Mouse (Mus musculus): ENCODE results near the gene Cxcr3. TPM values are rescaled to one million over a fixed set of nuclear protein-coding genes. Genes with fewer than 3 reads are reported as not detected.

Gene Cxcr3
- total RNA-seq (2021): not detected

- intact Hi-C loops (cut with DNase I): no loop called here
Observed at GRCm38 (mm10) chrX:101733828-101734319, at the start of gene Cxcr3. Gene Cxcr3, minus strand, starts transcription at chrX:101734269.

GRCm38 (mm10) chrX:101772035-101772434 is 38.0 kb upstream of the Cxcr3 start:
- intact Hi-C loops (cut with DNase I): loop anchor here (1.0 to 5.0 kb wide), 2 partner anchors 50 to 100 kb away; no protein-coding TSS in a partner anchor
- DNase-seq (ENCODE audit: low spot score in 2 of 2): peak; percentile 35 to 63

More at GRCm38 (mm10) chrX:101733828-101734319, at the start of gene Cxcr3:
- no peak for DNase-seq (ENCODE audit: low spot score in 2 of 2)

GRCm38 (mm10) chrX:101770307-101770706 is 36.2 kb upstream of the Cxcr3 start:
- intact Hi-C loops (cut with DNase I): loop anchor here (5.0 kb wide), 1 partner anchor 98 kb away; no protein-coding TSS in a partner anchor
- no peak for DNase-seq (ENCODE audit: low spot score in 2 of 2)

GRCm38 (mm10) chrX:101769478-101769877 is 35.4 kb upstream of the Cxcr3 start:
- intact Hi-C loops (cut with DNase I): no loop called here
- DNase-seq (ENCODE audit: low spot score in 2 of 2): no peak

GRCm38 (mm10) chrX:101767280-101767679 is 33.2 kb upstream of the Cxcr3 start:
- no peak for DNase-seq (ENCODE audit: low spot score in 2 of 2)
- intact Hi-C loops (cut with DNase I): no loop called here

GRCm38 (mm10) chrX:101765111-101765510 is 31.0 kb upstream of the Cxcr3 start:
- peak; percentile 35 to 82 for DNase-seq (ENCODE audit: low spot score in 2 of 2)
- intact Hi-C loops (cut with DNase I): no loop called here

GRCm38 (mm10) chrX:101764621-101765020 is 30.6 kb upstream of the Cxcr3 start:
- intact Hi-C loops (cut with DNase I): no loop called here
- DNase-seq (ENCODE audit: low spot score in 2 of 2): no peak

- DNase-seq (ENCODE audit: low spot score in 2 of 2): peak; percentile 23 to 65
- intact Hi-C loops (cut with DNase I): no loop called here
Observed at GRCm38 (mm10) chrX:101754478-101754877, 20.4 kb upstream of the Cxcr3 start.

GRCm38 (mm10) chrX:101750144-101750543 is 16.1 kb upstream of the Cxcr3 start:
- intact Hi-C loops (cut with DNase I): no loop called here

GRCm38 (mm10) chrX:101741064-101741433 is 7.0 kb upstream of the Cxcr3 start:
- DNase-seq (ENCODE audit: low spot score in 2 of 2): no peak

More at GRCm38 (mm10) chrX:101750144-101750543, 16.1 kb upstream of the Cxcr3 start:
- DNase-seq (ENCODE audit: low spot score in 2 of 2): no peak

GRCm38 (mm10) chrX:101740335-101741063 is 6.4 kb upstream of the Cxcr3 start:
- intact Hi-C loops (cut with DNase I): no loop called here
- peak; percentile 50 to 55 for DNase-seq (ENCODE audit: low spot score in 2 of 2)

More at GRCm38 (mm10) chrX:101741064-101741433, 7.0 kb upstream of the Cxcr3 start:
- intact Hi-C loops (cut with DNase I): no loop called here

- intact Hi-C loops (cut with DNase I): no loop called here
- DNase-seq (ENCODE audit: low spot score in 2 of 2): no peak
Observed at GRCm38 (mm10) chrX:101737201-101737600, 3.1 kb upstream of the Cxcr3 start.

GRCm38 (mm10) chrX:101734981-101735380 is 912 bp upstream of the Cxcr3 start:
- intact Hi-C loops (cut with DNase I): no loop called here
- no peak for DNase-seq (ENCODE audit: low spot score in 2 of 2)

GRCm38 (mm10) chrX:101733288-101733687 is 781 bp downstream of the Cxcr3 start:
- DNase-seq (ENCODE audit: low spot score in 2 of 2): no peak
- intact Hi-C loops (cut with DNase I): no loop called here

GRCm38 (mm10) chrX:101732644-101733043 is 1.4 kb downstream of the Cxcr3 start:
- intact Hi-C loops (cut with DNase I): no loop called here
- no peak for DNase-seq (ENCODE audit: low spot score in 2 of 2)

GRCm38 (mm10) chrX:101730010-101730409 is 4.1 kb downstream of the Cxcr3 start:
- DNase-seq (ENCODE audit: low spot score in 2 of 2): no peak
- intact Hi-C loops (cut with DNase I): no loop called here

- no peak for DNase-seq (ENCODE audit: low spot score in 2 of 2)
- intact Hi-C loops (cut with DNase I): no loop called here
Observed at GRCm38 (mm10) chrX:101720401-101720800, 13.7 kb downstream of the Cxcr3 start.

GRCm38 (mm10) chrX:101705111-101705510 is 29.0 kb downstream of the Cxcr3 start:
- no peak for DNase-seq (ENCODE audit: low spot score in 2 of 2)
- intact Hi-C loops (cut with DNase I): no loop called here

- intact Hi-C loops (cut with DNase I): no loop called here
- no peak for DNase-seq (ENCODE audit: low spot score in 2 of 2)
Observed at GRCm38 (mm10) chrX:101698232-101698631, 35.8 kb downstream of the Cxcr3 start.

- intact Hi-C loops (cut with DNase I): no loop called here
- DNase-seq (ENCODE audit: low spot score in 2 of 2): no peak
Observed at GRCm38 (mm10) chrX:101697537-101697936, 36.5 kb downstream of the Cxcr3 start.

GRCm38 (mm10) chrX:101695686-101696085 is 38.4 kb downstream of the Cxcr3 start:
- DNase-seq (ENCODE audit: low spot score in 2 of 2): no peak
- intact Hi-C loops (cut with DNase I): no loop called here

Data from left cerebral cortex, postnatal 25 days (tissue).